In genomic region chr10:67105331-67106217, GRCm38 (mm10) we compare ENCODE assay signal across 15 mouse cellular contexts. TPM values are rescaled to one million over a fixed set of nuclear protein-coding genes. Genes with fewer than 3 reads are reported as not detected.
DNase-seq lines count a peak whose midpoint lies in the region; ATAC-seq lines count a peak whose summit lies in the region.
"Had no signal": no experiment of that assay in that cellular context is flagged by ENCODE, and none has a peak within 500 bp of the region (broad histone marks: within the 10 kb centered on the region; RNA-seq: fewer than 3 reads in every experiment).

No protein-coding gene starts in this region.

- no peaks in the 10 kb centered on the region for H3K27me3 ChIP-seq in forebrain, embryonic 15.5 days
- no peaks in the 10 kb centered on the region for H3K27me3 ChIP-seq in forebrain, embryonic 10.5 days (ENCODE audit: poor library complexity, severe bottlenecking)
- H3K27me3 ChIP-seq in midbrain, embryonic 10.5 days (ENCODE audit: low read depth, poor library complexity, severe bottlenecking), result no peaks in the 10 kb centered on the region
- H3K27me3 ChIP-seq in midbrain, embryonic 14.5 days (ENCODE audit: control insufficient read depth, insufficient read depth, low read length), result no peaks in the 10 kb centered on the region
- H3K27me3 ChIP-seq: lung, embryonic 15.5 days had no signal

- H3K4me1 ChIP-seq in forebrain, embryonic 15.5 days, result peaks cover 62% of the 10 kb centered on the region
- peaks cover 83% of the 10 kb centered on the region for H3K4me1 ChIP-seq in forebrain, embryonic 10.5 days
- peaks cover 76% of the 10 kb centered on the region for H3K4me1 ChIP-seq in midbrain, embryonic 10.5 days
- H3K4me1 ChIP-seq in midbrain, embryonic 14.5 days (ENCODE audit: control insufficient read depth, insufficient read depth, low read length), result peaks cover 72% of the 10 kb centered on the region

- H3K4me3 ChIP-seq in forebrain, embryonic 15.5 days, result no peak overlapping the region
- no peak overlapping the region for H3K4me3 ChIP-seq in forebrain, embryonic 10.5 days
- no peak overlapping the region for H3K4me3 ChIP-seq in midbrain, embryonic 10.5 days
- no peak overlapping the region for H3K4me3 ChIP-seq in midbrain, embryonic 14.5 days (replicated peaks; ENCODE audit: low read depth, low read length)
- H3K4me3 ChIP-seq: lung, embryonic 15.5 days; myocyte had no signal

- DNase-seq in forebrain, embryonic 10.5 days (ENCODE audit: extremely low spot score, low spot score), result no peak
- DNase-seq in midbrain, embryonic 10.5 days (ENCODE audit: low spot score), result no peak
- no peak for DNase-seq in midbrain, embryonic 14.5 days
- DNase-seq in MN1 (ENCODE audit: low spot score), result no peak
- DNase-seq in right cerebral cortex, postnatal 4 days, result no peak
- DNase-seq: B cell, adult 2 months; layer of hippocampus, adult 9-11 months; right cerebral cortex, adult 18-20 months; thymus, adult 18-20 months had no signal

- H3K36me3 ChIP-seq in forebrain, embryonic 15.5 days, result no peaks in the 10 kb centered on the region
- H3K36me3 ChIP-seq in forebrain, embryonic 10.5 days (replicated peaks), result peaks cover 29% of the 10 kb centered on the region
- H3K36me3 ChIP-seq in midbrain, embryonic 10.5 days, result peaks cover 14% of the 10 kb centered on the region
- no peaks in the 10 kb centered on the region for H3K36me3 ChIP-seq in midbrain, embryonic 14.5 days (ENCODE audit: control insufficient read depth, insufficient read depth, low read length)
- H3K36me3 ChIP-seq: lung, embryonic 15.5 days had no signal

- H3K9ac ChIP-seq in forebrain, embryonic 15.5 days (replicated peaks), result no peak overlapping the region
- H3K9ac ChIP-seq in midbrain, embryonic 14.5 days (replicated peaks; ENCODE audit: low read length), result no peak overlapping the region
- H3K9ac ChIP-seq: lung, embryonic 15.5 days had no signal

- 0 out of 2 replicates have a peak, but pooled peaks have one; percentile 17 for ATAC-seq in forebrain, embryonic 15.5 days (replicated peaks)
- ATAC-seq in midbrain, embryonic 14.5 days (ENCODE audit: low FRiP score, low TSS enrichment), result no peak
- peak; percentile 33 for ATAC-seq in granulocyte monocyte progenitor cell, adult 5-6 weeks (replicated peaks; ENCODE audit: poor library complexity, severe bottlenecking)
- ATAC-seq in megakaryocyte-erythroid progenitor cell, adult 5-6 weeks (replicated peaks; ENCODE audit: low FRiP score, low TSS enrichment, poor library complexity, severe bottlenecking), result peak; percentile 86
- ATAC-seq: hindbrain, embryonic 16.5 days had no signal

- no peak overlapping the region for H3K4me2 ChIP-seq in forebrain, embryonic 15.5 days (replicated peaks)
- H3K4me2 ChIP-seq in midbrain, embryonic 14.5 days (ENCODE audit: low read length), result no peak overlapping the region
- H3K4me2 ChIP-seq: lung, embryonic 15.5 days had no signal

- H3K27ac ChIP-seq in forebrain, embryonic 15.5 days (replicated peaks), result no peak overlapping the region
- H3K27ac ChIP-seq in forebrain, embryonic 10.5 days, result no peak overlapping the region
- 0 out of 2 replicates have a peak overlapping the region, but pooled peaks have one; percentile 42 for H3K27ac ChIP-seq in midbrain, embryonic 10.5 days (replicated peaks)
- H3K27ac ChIP-seq in midbrain, embryonic 14.5 days (replicated peaks; ENCODE audit: low read depth, low read length), result no peak overlapping the region
- H3K27ac ChIP-seq: lung, embryonic 15.5 days had no signal

- H3K9me3 ChIP-seq in forebrain, embryonic 15.5 days, result no peaks in the 10 kb centered on the region
- no peaks in the 10 kb centered on the region for H3K9me3 ChIP-seq in forebrain, embryonic 10.5 days
- H3K9me3 ChIP-seq in midbrain, embryonic 10.5 days (replicated peaks), result no peaks in the 10 kb centered on the region
- H3K9me3 ChIP-seq in midbrain, embryonic 14.5 days (ENCODE audit: control insufficient read depth, low read length), result no peaks in the 10 kb centered on the region
- H3K9me3 ChIP-seq: lung, embryonic 15.5 days had no signal

- whole genome bisulfite sequencing in forebrain, embryonic 15.5 days, result 53% methylated on average over 19 of the region's 19 CpGs
- WGBS in forebrain, embryonic 10.5 days, result 69% methylated on average over 19 of the region's 19 CpGs
- 71% methylated on average over 19 of the region's 19 CpGs for WGBS in midbrain, embryonic 10.5 days
- WGBS in midbrain, embryonic 14.5 days, result 52% methylated on average over 19 of the region's 19 CpGs

RNA-seq across cellular contexts. Expression of gene Reep3, which starts 8.8 kb away (rescaled TPM):
- 36.6 and 37.0 TPM in 2 replicates for polyA plus RNA-seq in forebrain, embryonic 15.5 days (2015; fragmentation: Nextera tagmentation; extraction: Ambion mirVana)
- polyA plus RNA-seq in forebrain, embryonic 10.5 days (2016; fragmentation: Nextera tagmentation; extraction: Ambion mirVana), result 30.9 and 32.7 TPM in 2 replicates
- 31.7 and 36.7 TPM in 2 replicates for polyA plus RNA-seq in midbrain, embryonic 10.5 days (2016; fragmentation: Nextera tagmentation; extraction: Ambion mirVana)
- polyA plus RNA-seq in midbrain, embryonic 14.5 days (2014; fragmentation: Nextera tagmentation; extraction: Ambion mirVana), result 30.5 and 35.5 TPM in 2 replicates
- 21.6 and 22.3 TPM in 2 replicates for total RNA-seq in granulocyte monocyte progenitor cell, adult 5-6 weeks (2014; fragmentation: Nextera tagmentation)
- 11.8 and 13.4 TPM in 2 replicates for total RNA-seq in granulocyte monocyte progenitor cell, adult 5-6 weeks (2017)
- 6.8 and 9.1 TPM in 2 replicates for total RNA-seq in megakaryocyte-erythroid progenitor cell, adult 5-6 weeks (2014; fragmentation: Nextera tagmentation)
- 3.6 and 6.3 TPM in 2 replicates for total RNA-seq in megakaryocyte-erythroid progenitor cell, adult 5-6 weeks (2017)

RNA-seq across cellular contexts. Expression of gene Jmjd1c, which starts 9.6 kb away (rescaled TPM):
- 64.1 and 65.2 TPM in 2 replicates for polyA plus RNA-seq in forebrain, embryonic 15.5 days (2015; fragmentation: Nextera tagmentation; extraction: Ambion mirVana)
- polyA plus RNA-seq in forebrain, embryonic 10.5 days (2016; fragmentation: Nextera tagmentation; extraction: Ambion mirVana), result 29.7 and 30.6 TPM in 2 replicates
- polyA plus RNA-seq in midbrain, embryonic 10.5 days (2016; fragmentation: Nextera tagmentation; extraction: Ambion mirVana), result 27.1 and 28.4 TPM in 2 replicates
- polyA plus RNA-seq in midbrain, embryonic 14.5 days (2014; fragmentation: Nextera tagmentation; extraction: Ambion mirVana), result 54.4 and 56.4 TPM in 2 replicates
- 82.9 and 89.7 TPM in 2 replicates for total RNA-seq in granulocyte monocyte progenitor cell, adult 5-6 weeks (2014; fragmentation: Nextera tagmentation)
- 57.8 and 69.4 TPM in 2 replicates for total RNA-seq in granulocyte monocyte progenitor cell, adult 5-6 weeks (2017)
- 163 and 165 TPM in 2 replicates for total RNA-seq in megakaryocyte-erythroid progenitor cell, adult 5-6 weeks (2014; fragmentation: Nextera tagmentation)
- 109 and 163 TPM in 2 replicates for total RNA-seq in megakaryocyte-erythroid progenitor cell, adult 5-6 weeks (2017)
